Mouse (Mus musculus): ENCODE measurements around the gene Socs2. TPM values are rescaled to one million over a fixed set of nuclear protein-coding genes. Genes with fewer than 3 reads are reported as not detected.
"Not testable (repeated sequence)": the region's sequence is repeated elsewhere in the genome, so short reads cannot be mapped to it uniquely, and the experiment has no call there.

Gene Socs2
- polyA plus RNA-seq, 1 experiment from 2014 or later: 141 TPM

DNA sequence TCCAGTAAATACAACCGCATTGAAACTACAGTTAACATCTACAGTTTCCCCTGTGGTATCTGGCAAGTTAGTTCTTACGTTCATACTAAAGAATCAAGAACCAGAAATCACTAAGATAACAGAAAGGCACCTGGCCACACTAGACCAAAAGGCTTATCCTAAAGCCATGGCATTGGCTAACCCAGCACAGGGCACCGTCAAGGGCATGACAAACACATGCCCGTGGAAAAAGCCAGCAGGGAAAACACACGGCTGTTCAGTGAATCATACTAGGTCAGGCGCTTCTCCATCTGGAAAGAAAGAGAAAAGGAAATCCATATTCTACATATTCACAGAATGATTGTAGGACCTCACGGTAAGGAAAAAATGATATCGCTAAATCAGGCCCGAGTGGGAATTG lies 26.1 kb downstream of the Socs2 start:
- H3K4me2 ChIP-seq (ENCODE audit: low read depth, low read length): no peak overlapping the region
- no peak for ATAC-seq (ENCODE audit: low read depth)
- no peaks in the 10 kb centered on the region; the same call in 1 of the 2 replicates for H3K36me3 ChIP-seq (ENCODE audit: control insufficient read depth, insufficient read depth, low read length)
- H3K27me3 ChIP-seq (ENCODE audit: control insufficient read depth, insufficient read depth, low read length): no peaks in the 10 kb centered on the region
- no peak overlapping the region for H3K27ac ChIP-seq (ENCODE audit: low read depth, low read length)
- H3K4me1 ChIP-seq (ENCODE audit: control insufficient read depth, insufficient read depth, low read length): no peaks in the 10 kb centered on the region
- no peak overlapping the region for H3K9ac ChIP-seq (replicated peaks; ENCODE audit: low read depth, low read length)
- no peaks in the 10 kb centered on the region for H3K9me3 ChIP-seq (ENCODE audit: control insufficient read depth, low read length)
- WGBS: 94% methylated on average over 9 of the region's 9 CpGs
- H3K4me3 ChIP-seq (ENCODE audit: low read depth, low read length): no peak overlapping the region

DNA sequence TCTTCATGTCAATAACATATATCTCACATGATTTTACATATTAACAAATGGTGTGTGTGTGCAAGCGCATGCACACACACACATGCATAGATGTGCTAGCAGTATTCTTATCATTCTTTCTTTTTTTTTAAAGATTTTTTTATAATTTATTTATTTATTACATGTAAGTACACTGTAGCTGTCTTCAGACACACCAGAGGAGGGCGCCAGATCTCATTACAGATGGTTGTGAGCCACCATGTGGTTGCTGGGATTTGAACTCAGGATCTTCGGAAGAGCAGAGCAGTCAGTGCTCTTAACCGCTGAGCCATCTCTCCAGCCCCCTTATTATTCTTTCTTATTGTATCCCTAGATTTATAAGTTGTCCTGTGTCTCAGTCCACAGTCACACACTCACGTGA lies 27.2 kb downstream of the Socs2 start:
- H3K4me3 ChIP-seq (ENCODE audit: low read depth, low read length); ATAC-seq (ENCODE audit: low read depth); H3K27me3 ChIP-seq (ENCODE audit: control insufficient read depth, insufficient read depth, low read length); H3K27ac ChIP-seq (ENCODE audit: low read depth, low read length); H3K4me2 ChIP-seq (ENCODE audit: low read depth, low read length); H3K4me1 ChIP-seq (ENCODE audit: control insufficient read depth, insufficient read depth, low read length); H3K9me3 ChIP-seq (ENCODE audit: control insufficient read depth, low read length); H3K36me3 ChIP-seq (ENCODE audit: control insufficient read depth, insufficient read depth, low read length); H3K9ac ChIP-seq (replicated peaks; ENCODE audit: low read depth, low read length): not testable (repeated sequence)
- WGBS: 88% methylated on average over 5 of the region's 5 CpGs

DNA sequence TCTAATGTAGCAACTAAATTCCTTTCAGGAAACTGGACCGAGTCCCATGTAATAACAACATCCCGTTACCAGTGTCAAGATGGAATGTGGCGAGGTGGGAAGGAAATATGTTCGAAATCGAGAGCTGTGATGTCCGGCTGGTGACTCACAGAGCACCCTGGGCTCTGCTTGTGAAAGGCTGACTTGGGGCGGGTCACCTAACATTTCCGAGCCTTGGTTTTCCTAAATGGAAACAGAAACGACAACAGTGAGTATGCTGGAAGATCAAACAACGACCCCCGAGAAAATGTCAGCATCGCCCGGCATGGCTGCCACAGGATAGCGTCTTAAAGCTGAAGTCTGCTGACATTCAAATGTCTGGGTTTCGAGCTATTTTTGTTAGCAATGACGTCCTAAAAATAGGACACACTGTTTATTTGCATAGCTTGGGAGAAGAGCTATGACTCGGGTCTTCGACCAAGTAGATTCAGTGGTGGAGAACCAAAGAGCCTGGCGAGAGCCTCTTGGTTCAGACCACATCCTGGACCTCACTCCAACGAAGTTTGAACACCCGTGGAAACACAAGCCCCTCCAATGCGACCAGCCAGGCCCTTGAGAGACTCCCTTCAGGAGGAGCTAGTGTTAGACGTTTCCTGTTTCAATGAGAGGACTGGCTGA lies 28.0 kb downstream of the Socs2 start:
- no peaks in the 10 kb centered on the region for H3K27me3 ChIP-seq (ENCODE audit: control insufficient read depth, insufficient read depth, low read length)
- no peaks in the 10 kb centered on the region for H3K9me3 ChIP-seq (ENCODE audit: control insufficient read depth, low read length)
- H3K27ac ChIP-seq (ENCODE audit: low read depth, low read length): no peak overlapping the region
- no peaks in the 10 kb centered on the region; the same call in 1 of the 2 replicates for H3K36me3 ChIP-seq (ENCODE audit: control insufficient read depth, insufficient read depth, low read length)
- no peak overlapping the region for H3K4me2 ChIP-seq (ENCODE audit: low read depth, low read length)
- WGBS: 83% methylated on average over 23 of the region's 23 CpGs
- no peak overlapping the region for H3K9ac ChIP-seq (replicated peaks; ENCODE audit: low read depth, low read length)
- no peaks in the 10 kb centered on the region for H3K4me1 ChIP-seq (ENCODE audit: control insufficient read depth, insufficient read depth, low read length)
- H3K4me3 ChIP-seq (ENCODE audit: low read depth, low read length): no peak overlapping the region
- ATAC-seq (ENCODE audit: low read depth): no peak

DNA sequence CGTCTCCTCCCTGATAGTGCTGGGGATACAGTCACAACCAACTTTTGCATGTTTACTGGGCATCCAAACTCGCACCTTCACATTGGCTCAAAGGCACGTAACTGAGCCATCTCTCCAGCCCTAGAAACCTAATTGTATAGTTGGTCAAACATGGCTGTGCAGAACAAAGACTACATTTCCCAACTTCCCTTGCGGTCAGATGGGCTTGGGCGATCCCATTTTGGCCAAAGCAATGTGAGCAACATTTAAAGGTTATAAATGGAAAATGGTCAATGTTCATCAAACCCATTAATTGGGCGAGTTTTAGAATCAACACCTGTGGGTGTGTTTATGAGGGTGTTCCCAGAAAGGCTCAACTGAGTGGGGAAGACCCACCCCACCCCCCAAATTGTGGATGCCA lies 30.5 kb downstream of the Socs2 start:
- H3K27ac ChIP-seq (ENCODE audit: low read depth, low read length): no peak overlapping the region
- no peaks in the 10 kb centered on the region for H3K9me3 ChIP-seq (ENCODE audit: control insufficient read depth, low read length)
- H3K4me1 ChIP-seq (ENCODE audit: control insufficient read depth, insufficient read depth, low read length): no peaks in the 10 kb centered on the region
- no peaks in the 10 kb centered on the region for H3K27me3 ChIP-seq (ENCODE audit: control insufficient read depth, insufficient read depth, low read length)
- 94% methylated on average over 6 of the region's 6 CpGs for WGBS
- H3K4me3 ChIP-seq (ENCODE audit: low read depth, low read length): no peak overlapping the region
- ATAC-seq (ENCODE audit: low read depth): no peak
- H3K4me2 ChIP-seq (ENCODE audit: low read depth, low read length): no peak overlapping the region
- H3K9ac ChIP-seq (replicated peaks; ENCODE audit: low read depth, low read length): no peak overlapping the region
- H3K36me3 ChIP-seq (ENCODE audit: control insufficient read depth, insufficient read depth, low read length): no peaks in the 10 kb centered on the region; the same call in 1 of the 2 replicates

DNA sequence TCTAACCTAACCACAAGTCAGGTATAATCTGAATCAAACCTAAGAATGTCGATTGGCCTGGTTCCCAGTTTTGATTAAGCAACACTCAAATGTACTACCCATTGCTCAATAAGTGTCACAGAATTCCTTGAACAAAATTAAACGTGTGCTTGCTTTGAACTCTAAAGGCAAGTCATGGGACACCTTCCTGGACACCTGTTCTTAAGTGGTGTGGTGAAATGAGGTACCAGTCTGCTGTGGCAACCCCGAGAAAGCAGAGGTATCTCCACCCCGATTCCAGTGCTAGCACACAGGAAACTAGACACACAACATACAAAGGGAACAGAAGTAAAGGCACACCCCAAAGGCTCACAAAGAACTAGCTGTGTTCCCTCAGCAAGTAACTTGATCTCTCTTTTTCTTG lies 31.2 kb downstream of the Socs2 start:
- H3K36me3 ChIP-seq (ENCODE audit: control insufficient read depth, insufficient read depth, low read length): no peaks in the 10 kb centered on the region; the same call in 1 of the 2 replicates
- H3K9ac ChIP-seq (replicated peaks; ENCODE audit: low read depth, low read length): no peak overlapping the region
- no peak overlapping the region for H3K27ac ChIP-seq (ENCODE audit: low read depth, low read length)
- no peaks in the 10 kb centered on the region for H3K4me1 ChIP-seq (ENCODE audit: control insufficient read depth, insufficient read depth, low read length)
- ATAC-seq (ENCODE audit: low read depth): no peak
- H3K4me2 ChIP-seq (ENCODE audit: low read depth, low read length): no peak overlapping the region
- no peaks in the 10 kb centered on the region for H3K27me3 ChIP-seq (ENCODE audit: control insufficient read depth, insufficient read depth, low read length)
- no peak overlapping the region for H3K4me3 ChIP-seq (ENCODE audit: low read depth, low read length)
- 81% methylated on average over 4 of the region's 4 CpGs for WGBS
- no peaks in the 10 kb centered on the region for H3K9me3 ChIP-seq (ENCODE audit: control insufficient read depth, low read length)

GRCm38 (mm10) chr10:95385081-95385480 lies 31.9 kb downstream of the Socs2 start:
- Histone ChIP-seq H3K9me3 (ENCODE audit: control insufficient read depth, low read length) (0 out of 2 replicates have a peak, but pooled peaks cover 2% of the 10 kb centered on the region), H3K4me1 (ENCODE audit: control insufficient read depth, insufficient read depth, low read length) (no peaks in the 10 kb centered on the region)

GRCm38 (mm10) chr10:95384446-95384845 lies 32.5 kb downstream of the Socs2 start:
- no peak overlapping the region for H3K4me2 ChIP-seq (ENCODE audit: low read depth, low read length)
- H3K9ac ChIP-seq (replicated peaks; ENCODE audit: low read depth, low read length): no peak overlapping the region
- no peaks in the 10 kb centered on the region for H3K27me3 ChIP-seq (ENCODE audit: control insufficient read depth, insufficient read depth, low read length)
- no peaks in the 10 kb centered on the region; the same call in 1 of the 2 replicates for H3K36me3 ChIP-seq (ENCODE audit: control insufficient read depth, insufficient read depth, low read length)
- no peak overlapping the region for H3K27ac ChIP-seq (ENCODE audit: low read depth, low read length)
- H3K4me3 ChIP-seq (ENCODE audit: low read depth, low read length): no peak overlapping the region
- WGBS: 87% methylated on average over 8 of the region's 8 CpGs
- H3K4me1 ChIP-seq (ENCODE audit: control insufficient read depth, insufficient read depth, low read length): no peaks in the 10 kb centered on the region
- H3K9me3 ChIP-seq (ENCODE audit: control insufficient read depth, low read length): 0 out of 2 replicates have a peak, but pooled peaks cover 2% of the 10 kb centered on the region
- no peak for ATAC-seq (ENCODE audit: low read depth)

More at GRCm38 (mm10) chr10:95385081-95385480, 31.9 kb downstream of the Socs2 start:
- Histone ChIP-seq H3K27ac (ENCODE audit: low read depth, low read length) (no peak overlapping the region), H3K27me3 (ENCODE audit: control insufficient read depth, insufficient read depth, low read length) (no peaks in the 10 kb centered on the region), H3K4me2 (ENCODE audit: low read depth, low read length) (no peak overlapping the region), H3K9ac (replicated peaks; ENCODE audit: low read depth, low read length) (no peak overlapping the region), H3K4me3 (ENCODE audit: low read depth, low read length) (no peak overlapping the region), H3K36me3 (ENCODE audit: control insufficient read depth, insufficient read depth, low read length) (no peaks in the 10 kb centered on the region; the same call in 1 of the 2 replicates)
- no peak for ATAC-seq (ENCODE audit: low read depth)
- 92% methylated on average over 1 of the region's 1 CpGs for WGBS

GRCm38 (mm10) chr10:95373340-95373739 lies 43.6 kb downstream of the Socs2 start:
- Histone ChIP-seq H3K4me3 (ENCODE audit: low read depth, low read length) (no peak overlapping the region), H3K9me3 (ENCODE audit: control insufficient read depth, low read length) (no peaks in the 10 kb centered on the region), H3K27me3 (ENCODE audit: control insufficient read depth, insufficient read depth, low read length) (no peaks in the 10 kb centered on the region), H3K9ac (replicated peaks; ENCODE audit: low read depth, low read length) (no peak overlapping the region), H3K4me2 (ENCODE audit: low read depth, low read length) (no peak overlapping the region), H3K36me3 (ENCODE audit: control insufficient read depth, insufficient read depth, low read length) (no peaks in the 10 kb centered on the region), H3K27ac (ENCODE audit: low read depth, low read length) (no peak overlapping the region), H3K4me1 (ENCODE audit: control insufficient read depth, insufficient read depth, low read length) (no peaks in the 10 kb centered on the region)
- WGBS: 95% methylated on average over 6 of the region's 6 CpGs
- no peak for ATAC-seq (ENCODE audit: low read depth)

- ATAC-seq (ENCODE audit: low read depth): no peak
- no peaks in the 10 kb centered on the region for H3K27me3 ChIP-seq (ENCODE audit: control insufficient read depth, insufficient read depth, low read length)
- WGBS: 83% methylated on average over 3 of the region's 3 CpGs
- H3K9me3 ChIP-seq (ENCODE audit: control insufficient read depth, low read length): no peaks in the 10 kb centered on the region
- H3K4me3 ChIP-seq (ENCODE audit: low read depth, low read length): no peak overlapping the region
- H3K4me2 ChIP-seq (ENCODE audit: low read depth, low read length): no peak overlapping the region
- H3K9ac ChIP-seq (replicated peaks; ENCODE audit: low read depth, low read length): no peak overlapping the region
- no peak overlapping the region for H3K27ac ChIP-seq (ENCODE audit: low read depth, low read length)
- H3K36me3 ChIP-seq (ENCODE audit: control insufficient read depth, insufficient read depth, low read length): no peaks in the 10 kb centered on the region
- no peaks in the 10 kb centered on the region for H3K4me1 ChIP-seq (ENCODE audit: control insufficient read depth, insufficient read depth, low read length)
These were observed 45.0 kb downstream of the Socs2 start for GRCm38 (mm10) chr10:95371942-95372341.

Data from neural tube, embryonic 14.5 days (tissue).